Mouse (Mus musculus) testis, postnatal 10 days (tissue): ENCODE results near the gene Eif1ad.

Source experiments
- DNase-seq: peaks from one replicate; pipeline ENCODE4 v3.0.0; 2021; ENCODE audit warnings: low spot score

Eif1ad gene

DNA sequence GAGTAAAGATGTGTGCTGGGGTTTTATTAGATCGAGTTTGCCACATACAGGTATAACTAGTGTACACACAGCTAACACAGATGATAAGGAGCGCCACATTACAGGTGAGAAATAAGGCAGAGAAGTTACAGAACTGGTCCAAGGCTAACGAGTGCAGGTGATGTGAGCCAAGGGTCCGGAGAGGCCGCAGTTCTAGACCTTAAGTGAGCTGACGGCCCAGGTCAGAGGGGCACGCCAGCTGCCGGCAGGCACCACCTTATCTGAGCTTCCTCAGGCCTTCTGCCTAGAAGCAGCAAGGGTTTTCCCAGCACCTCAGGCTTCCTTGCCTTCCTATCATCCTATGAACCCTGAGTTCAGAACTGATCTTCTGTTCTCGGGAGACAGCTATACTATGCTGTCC, 53.1 kb downstream of the Eif1ad start:
- no peak for DNase-seq

DNA sequence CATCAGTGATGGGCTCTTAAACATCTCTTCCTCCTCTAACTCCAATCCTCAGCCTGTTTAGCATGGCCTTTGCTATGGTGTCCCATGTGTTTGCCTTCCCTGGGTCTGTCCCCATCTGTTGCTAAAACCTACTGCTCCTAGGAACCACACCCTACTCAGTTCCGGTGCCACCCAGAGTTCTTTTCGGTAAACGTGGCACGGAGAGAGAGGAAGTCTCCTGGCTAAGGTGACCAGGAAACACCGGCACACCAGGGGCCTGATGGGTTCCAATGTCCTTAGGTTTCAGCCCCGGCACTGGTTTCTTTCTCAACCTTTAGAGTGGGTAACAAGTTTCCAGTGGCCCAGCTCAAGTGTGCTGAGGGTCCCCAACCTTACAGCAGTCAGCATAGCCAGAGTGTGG, 54.0 kb downstream of the Eif1ad start:
- DNase-seq = no peak
